Mouse (Mus musculus) urinary bladder, postnatal 14 days (tissue): Measurements from ENCODE around the gene Csf2rb.
"Not testable (repeated sequence)": the region's sequence is repeated elsewhere in the genome, so short reads cannot be mapped to it uniquely, and the experiment has no call there.

ENCODE experiments used
- DNase-seq: peaks from one replicate; pipeline ENCODE4 v3.0.0; 2021; ENCODE audit warnings: low spot score

The Csf2rb gene

DNA sequence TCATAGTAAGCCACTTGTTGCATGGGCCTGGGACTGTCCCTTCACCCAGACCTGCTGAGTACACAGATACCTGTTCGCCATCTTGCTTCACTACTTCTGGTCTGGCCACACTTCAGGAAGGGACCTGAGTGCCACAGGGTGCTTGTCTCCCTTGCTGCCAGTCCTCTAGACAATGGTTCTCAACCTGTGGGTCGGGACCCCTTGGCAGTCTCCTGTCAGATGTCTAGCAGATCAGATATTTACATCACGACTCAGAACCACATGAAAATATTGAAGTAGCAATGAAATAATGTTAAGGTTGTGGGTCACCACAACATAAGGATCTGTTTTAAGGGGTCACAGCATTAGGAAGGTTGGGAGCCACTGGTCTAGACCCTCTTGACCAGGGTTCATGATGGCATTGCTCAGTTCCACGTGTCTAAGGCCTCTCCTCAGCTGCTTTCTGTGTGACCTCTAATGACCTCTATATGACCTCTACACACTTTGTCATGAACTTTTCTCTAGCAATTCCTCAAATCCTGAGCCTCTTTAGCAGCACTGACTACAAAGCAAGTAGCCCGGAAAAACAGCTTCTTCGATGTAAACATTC, 2.3 kb downstream of the Csf2rb start:
- DNase-seq = not testable (repeated sequence)

DNA sequence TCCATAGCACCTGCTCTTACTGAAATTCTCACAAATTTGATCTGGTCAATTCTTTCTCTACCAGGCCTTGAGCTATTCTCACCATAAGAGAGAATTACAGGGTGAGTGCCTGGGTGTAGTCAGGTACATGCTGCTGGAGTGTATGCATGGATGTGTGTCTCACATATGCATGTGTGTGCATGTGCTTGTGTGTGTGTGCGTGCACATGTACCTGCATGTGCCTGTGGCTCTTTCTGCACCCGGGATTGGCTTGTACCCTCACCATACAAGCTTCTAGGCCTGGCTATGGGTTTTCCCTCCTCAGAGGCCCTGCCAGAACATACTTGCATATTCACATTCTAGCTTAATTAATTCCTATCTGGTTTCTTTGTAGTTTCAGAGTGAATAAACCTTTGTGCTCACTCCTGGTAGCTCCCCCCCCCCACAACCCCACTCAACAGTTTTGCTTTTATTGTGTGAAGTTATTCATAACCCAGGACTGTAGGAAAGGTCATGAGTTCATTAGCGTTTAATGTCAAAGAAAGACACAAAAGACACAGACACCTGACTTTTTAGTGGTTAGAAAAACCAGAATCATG, 3.1 kb downstream of the Csf2rb start:
- no peak for DNase-seq

GRCm38 (mm10) chr15:78329972-78330371, 4.4 kb downstream of the Csf2rb start:
- DNase-seq = not testable (repeated sequence)

- DNase-seq = no peak
These were observed 5.2 kb downstream of the Csf2rb start for GRCm38 (mm10) chr15:78330706-78331105.

DNA sequence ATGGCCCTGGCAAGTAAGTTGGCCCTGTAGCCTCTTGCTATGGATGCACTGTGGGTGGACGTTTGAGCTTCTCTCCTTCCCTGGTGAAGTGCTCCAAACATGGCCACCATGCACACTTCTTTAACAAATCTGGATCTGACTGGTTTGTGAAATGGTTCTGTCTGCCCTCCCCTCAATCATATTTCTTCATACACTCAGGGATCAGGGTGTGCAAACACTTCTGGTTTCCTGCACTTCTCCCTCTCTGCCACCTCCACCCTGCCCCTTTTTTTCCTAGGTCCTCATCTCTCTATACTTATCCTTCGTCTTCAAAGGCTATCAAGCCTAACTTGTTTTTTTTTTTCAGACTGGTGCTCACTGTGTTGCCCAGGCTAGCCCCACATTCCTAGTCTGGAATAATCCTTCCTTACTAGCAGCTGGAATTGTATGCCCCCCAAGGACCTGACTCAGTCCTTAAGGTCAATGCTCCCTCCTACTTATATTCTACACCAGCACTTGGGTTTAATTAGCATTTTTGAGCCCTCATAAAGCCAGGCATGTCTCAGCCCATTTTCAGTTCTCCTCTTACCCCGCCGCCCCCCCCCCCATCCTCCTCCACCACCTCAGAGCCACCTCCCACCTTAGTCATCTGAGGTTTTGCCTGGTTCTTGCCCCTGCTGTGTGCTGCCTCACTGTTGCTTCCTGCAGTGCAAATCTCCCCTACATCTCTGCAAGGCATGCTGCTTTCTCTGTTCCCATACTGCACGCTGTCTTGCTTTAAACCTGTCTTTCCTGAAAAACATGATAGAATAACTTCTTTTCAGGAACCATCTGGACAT, 6.2 kb downstream of the Csf2rb start:
- DNase-seq = no peak

DNA sequence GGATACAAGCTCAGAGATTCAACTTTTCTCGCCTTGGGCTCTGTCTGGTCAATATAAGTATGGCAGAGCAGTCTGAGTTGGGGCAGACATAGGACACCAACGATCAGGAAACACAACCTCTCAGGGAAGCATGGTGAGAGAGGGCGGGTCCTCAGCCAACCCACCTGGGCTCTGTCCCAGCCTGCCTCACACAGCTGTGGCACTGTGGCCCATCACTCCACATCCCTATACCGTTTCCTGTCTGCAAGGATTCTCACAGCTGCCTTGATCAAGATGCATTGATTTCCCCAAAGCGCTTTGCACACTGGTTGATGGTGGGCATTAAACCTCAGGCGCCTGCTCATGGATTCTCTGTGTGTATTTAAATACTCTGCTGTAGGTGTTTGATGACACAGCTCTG, 7.4 kb downstream of the Csf2rb start:
- DNase-seq = no peak

- no peak for DNase-seq
These were observed 8.8 kb downstream of the Csf2rb start for GRCm38 (mm10) chr15:78334380-78334779.

GRCm38 (mm10) chr15:78339627-78340423, 14.3 kb downstream of the Csf2rb start:
- peak; percentile 52 for DNase-seq

DNA sequence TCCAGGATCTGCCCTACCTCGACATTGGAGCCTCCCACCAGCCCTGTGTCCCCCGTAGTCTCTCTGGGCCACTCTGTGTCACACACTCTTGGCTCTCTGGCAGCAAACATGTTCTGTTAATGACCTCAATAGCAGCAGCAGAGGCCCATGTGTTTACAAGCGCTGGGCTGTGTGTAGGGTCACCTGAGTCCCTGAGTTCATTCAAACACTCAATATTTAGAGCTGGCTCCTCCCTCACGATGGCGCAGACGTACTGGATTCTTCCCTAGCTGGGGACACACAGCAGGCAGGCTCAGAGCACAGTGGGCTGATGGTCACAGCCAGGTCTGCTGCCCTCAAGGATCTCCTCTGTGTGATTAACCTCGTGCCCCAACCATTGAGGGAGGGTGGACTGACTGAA, 15.4 kb downstream of the Csf2rb start:
- DNase-seq = not testable (repeated sequence)

- DNase-seq = no peak
These were observed 18.1 kb downstream of the Csf2rb start for GRCm38 (mm10) chr15:78343683-78344082.

GRCm38 (mm10) chr15:78344567-78344966, 19.0 kb downstream of the Csf2rb start:
- DNase-seq = no peak

- DNase-seq = no peak
These were observed 26.1 kb downstream of the Csf2rb start for GRCm38 (mm10) chr15:78351586-78352165.

- DNase-seq = peak; percentile 61
These were observed 29.4 kb downstream of the Csf2rb start for GRCm38 (mm10) chr15:78354958-78355357.

GRCm38 (mm10) chr15:78355548-78355947, 30.0 kb downstream of the Csf2rb start:
- no peak for DNase-seq

- DNase-seq = no peak
These were observed 40.4 kb downstream of the Csf2rb start for GRCm38 (mm10) chr15:78365916-78366315.

GRCm38 (mm10) chr15:78366875-78367274, 41.3 kb downstream of the Csf2rb start:
- no peak for DNase-seq

DNA sequence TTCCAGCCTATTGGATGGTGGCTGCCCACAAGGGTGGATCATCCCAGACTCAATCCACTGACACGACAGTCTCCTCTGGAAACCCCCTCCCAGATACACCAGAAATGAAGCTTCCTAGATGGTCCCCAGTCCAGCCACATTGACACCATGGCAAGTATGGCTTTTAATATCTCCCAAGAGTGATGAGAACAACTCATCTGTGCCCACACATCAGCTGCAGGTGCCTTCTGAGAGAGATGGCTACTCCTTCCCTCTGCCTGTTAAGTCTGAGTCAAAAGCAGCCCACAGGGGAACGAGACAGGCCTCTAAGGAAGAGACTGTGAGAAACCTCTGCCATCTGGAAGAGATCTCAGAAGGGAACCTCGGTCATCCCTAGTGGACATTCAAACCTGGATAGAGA, 42.3 kb downstream of the Csf2rb start:
- no peak for DNase-seq

DNA sequence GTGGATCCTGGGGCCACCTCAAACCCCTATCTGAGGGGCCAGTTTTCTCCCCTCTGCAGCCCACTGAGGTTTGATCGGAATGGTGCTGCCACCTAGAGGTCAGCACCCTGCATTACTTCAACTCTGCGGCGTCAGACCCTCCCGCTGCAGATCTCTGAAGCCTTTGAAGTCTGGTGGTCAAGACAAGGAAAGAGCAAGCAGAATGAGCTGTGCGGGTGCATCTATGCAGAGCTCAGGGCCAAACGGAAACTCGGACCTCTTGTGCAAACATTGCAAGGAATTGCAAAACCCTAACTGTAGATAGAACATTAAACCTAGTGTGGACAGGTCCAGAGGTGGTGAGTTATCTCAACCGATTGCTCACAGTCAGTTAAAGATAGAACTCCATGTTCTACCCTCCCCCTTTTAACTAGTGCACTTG, 43.4 kb downstream of the Csf2rb start:
- DNase-seq = peak; percentile 36

DNA sequence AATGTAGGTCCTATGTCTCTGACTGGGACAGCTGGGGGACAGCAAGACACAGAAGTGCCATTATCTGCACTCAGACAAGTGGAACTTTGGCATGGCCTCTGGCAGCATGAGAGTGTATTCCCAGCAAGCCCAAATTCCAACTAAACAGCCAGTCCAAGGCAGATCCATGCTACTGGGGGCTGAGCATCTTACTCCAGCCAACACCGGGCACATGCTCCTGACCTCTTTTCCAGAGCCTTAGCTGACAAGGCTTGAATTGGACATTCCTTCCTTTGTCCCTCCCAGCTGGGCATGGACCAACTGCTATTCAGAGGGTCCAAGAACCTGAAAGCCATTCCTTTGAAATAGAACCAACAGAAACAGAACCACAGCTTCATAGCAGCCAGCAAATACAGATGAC, 44.1 kb downstream of the Csf2rb start:
- DNase-seq = no peak

- DNase-seq = peak; percentile 26
These were observed 47.2 kb downstream of the Csf2rb start for GRCm38 (mm10) chr15:78372796-78373195.

DNA sequence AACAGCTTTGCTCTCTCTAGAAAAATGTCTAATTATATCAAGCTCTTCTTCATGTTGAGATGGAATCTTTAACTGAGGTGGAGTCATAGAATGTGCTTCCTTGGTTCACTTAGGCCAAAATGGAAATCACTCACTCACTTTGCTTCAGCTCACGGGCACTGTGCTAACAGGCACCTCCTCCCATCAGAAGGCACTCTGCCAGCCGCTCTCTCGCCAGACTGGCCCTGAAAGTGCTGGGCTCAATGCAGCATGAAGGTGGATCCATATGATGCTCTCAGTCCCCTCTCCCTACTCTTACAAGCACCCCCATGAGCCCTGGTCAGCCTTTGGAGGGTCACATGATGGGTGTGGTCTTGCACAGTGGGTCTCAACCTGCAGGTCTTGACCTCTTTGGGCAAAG, 48.7 kb downstream of the Csf2rb start:
- peak; percentile 41 for DNase-seq

DNA sequence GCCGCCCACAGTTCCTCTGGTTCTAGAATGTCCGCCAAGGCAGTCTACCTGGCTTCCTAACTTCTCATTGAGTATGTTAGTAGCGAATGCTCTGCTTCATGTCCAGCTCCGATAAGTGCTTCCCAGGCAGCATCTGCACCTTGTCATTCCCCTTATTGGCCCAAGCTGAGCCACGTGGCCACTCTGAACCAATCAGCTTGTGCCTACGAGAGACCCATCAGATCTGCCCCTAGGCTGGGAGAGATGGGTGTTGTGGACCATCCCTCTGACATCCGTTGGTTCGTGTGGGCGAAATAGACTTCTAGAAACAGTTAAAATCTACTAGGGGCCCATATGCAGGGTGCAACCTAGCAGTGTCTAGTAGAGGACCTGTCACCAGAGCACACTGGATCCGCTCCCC, 52.3 kb downstream of the Csf2rb start:
- DNase-seq = no peak
